Mouse (Mus musculus) megakaryocyte progenitor cell, adult 5-6 weeks (primary cell): ENCODE measurements at regions not wholly inside any gene's neighbourhood (a gene's known extent, or its start where the extent isn't known, plus 50 kb on each side); places are given as distances from the start of the nearest gene placed in this dataset.

Experiments
- ATAC-seq: replicated peaks from 2 replicates; pipeline ENCODE4 v1.8.0; 2016; ENCODE audit warnings: mild to moderate bottlenecking, moderate TSS enrichment, inconsistent platforms; ENCODE audit not compliant: poor library complexity

DNA sequence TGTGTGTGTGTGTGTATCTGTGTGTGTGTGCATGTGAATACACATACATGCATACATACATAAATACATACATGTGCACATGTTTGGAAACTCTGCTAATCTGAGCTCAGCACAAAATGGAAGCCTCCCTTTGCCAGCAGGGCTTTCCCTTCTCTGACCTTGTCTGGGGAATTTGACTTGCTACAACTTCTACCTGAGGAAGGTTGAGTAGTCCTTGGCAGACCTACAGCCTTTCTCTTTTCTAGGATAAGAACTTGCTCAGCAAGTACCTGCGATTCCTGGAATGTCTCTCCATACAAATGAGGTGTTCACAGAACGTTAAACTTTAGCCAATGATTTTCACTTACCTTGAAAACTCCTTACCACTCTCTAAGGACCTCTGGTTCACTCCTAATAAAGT lies 472.7 kb upstream of the Nr2f2 start:
- ATAC-seq: no peak

DNA sequence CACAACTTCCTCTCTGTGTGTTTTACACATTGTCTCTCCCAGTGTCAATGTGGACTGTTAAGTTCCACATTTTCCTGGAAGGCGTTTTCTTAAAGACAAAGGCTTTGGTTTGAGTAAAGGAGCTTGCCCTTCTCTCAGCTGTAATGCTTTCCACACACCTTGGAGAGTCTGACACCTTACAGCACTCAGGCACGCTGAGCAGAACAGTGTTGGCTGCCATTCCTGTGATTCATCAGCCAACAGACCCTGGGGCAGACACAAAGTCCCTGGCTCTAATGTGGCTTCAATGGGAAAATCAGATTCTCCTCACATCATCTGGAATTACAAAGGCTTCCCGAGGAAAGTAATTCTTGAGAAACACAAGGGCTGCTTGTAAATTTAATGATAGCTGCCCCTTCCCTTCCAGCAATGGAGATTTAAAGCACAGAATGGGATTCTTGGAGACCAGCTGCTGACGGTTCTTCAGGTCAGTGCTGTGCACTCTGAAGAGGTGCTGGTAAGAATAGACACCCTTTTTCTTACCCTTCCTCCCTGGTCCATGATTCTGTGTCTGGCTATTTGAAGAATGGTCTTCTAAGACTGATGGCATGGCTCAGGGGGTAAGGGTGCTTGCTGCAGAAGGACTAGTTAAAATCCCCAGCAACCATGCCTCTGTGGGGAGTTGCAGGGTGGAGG lies 468.4 kb upstream of the Nr2f2 start:
- ATAC-seq: no peak

DNA sequence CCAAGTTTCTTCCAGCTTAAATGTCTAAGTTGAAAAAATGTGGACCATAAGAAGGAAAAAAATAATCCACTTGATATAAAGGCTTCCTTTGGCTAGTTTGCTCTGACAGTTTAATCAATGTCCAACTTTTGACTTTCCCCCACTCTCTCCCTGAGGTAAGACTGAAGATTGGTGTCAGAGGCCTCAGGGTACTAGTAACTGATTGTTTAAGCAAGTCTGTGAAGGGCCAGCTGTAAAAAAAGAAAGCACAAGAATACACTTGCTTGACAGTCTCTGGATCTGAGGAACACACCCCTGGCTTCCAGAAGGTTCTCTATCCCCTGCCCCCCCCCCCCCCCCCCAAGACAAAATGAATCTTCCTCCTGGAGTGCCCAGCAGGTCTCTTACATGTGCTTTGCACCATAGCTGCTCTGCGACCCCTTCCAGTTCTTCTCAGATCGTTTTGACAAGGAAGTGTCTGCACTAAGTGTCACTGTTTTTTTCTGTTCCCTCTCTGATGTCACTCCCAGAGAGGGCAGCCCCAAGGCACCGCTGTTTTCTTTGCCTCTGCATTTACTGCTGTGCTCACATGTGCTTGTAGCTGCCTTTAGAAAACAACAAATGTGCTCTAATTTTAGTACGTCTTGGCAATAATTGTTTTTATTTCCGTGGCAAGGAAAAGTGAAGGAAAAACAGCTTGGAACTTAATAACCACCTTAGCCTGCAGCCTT lies 462.1 kb upstream of the Nr2f2 start:
- ATAC-seq: no peak

DNA sequence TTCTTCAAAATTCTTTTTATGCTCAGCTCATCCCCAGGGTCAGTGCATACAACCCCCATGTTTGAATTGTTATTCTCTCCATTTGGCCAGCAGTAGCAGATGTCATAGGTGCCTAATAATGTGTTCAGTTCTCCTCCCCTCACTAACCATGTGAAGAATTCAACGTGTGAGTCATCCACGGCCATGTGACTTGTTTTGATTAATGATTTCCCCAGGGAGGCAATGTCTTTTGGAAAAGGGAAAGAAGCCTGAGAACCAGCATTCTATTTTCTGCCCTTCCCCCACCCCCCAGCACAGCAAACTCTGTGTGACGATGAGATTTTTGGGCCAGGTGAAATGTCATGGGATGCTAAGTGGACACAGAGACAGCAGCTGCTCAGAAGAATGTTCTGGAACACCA lies 459.5 kb upstream of the Nr2f2 start:
- ATAC-seq: no peak

DNA sequence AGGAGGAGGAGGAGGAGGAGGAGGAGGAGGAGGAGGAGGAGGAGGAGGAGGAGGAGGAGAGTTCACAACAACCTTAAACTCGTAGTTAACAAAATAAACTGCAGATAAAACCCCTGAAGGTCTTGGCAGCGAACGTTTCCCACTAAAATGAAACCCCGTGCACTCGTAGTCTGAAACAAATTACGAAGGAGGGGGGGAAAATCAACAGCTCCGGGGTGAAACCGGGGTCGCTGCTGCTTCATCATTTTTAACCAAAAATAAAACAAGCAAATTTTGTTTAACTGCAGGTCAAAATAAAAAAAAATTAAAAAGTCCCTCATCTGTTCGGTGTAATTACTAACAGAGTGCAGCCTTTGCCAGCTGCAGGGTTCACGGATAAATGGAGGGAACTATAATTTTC lies 456.5 kb upstream of the Nr2f2 start:
- no peak for ATAC-seq

DNA sequence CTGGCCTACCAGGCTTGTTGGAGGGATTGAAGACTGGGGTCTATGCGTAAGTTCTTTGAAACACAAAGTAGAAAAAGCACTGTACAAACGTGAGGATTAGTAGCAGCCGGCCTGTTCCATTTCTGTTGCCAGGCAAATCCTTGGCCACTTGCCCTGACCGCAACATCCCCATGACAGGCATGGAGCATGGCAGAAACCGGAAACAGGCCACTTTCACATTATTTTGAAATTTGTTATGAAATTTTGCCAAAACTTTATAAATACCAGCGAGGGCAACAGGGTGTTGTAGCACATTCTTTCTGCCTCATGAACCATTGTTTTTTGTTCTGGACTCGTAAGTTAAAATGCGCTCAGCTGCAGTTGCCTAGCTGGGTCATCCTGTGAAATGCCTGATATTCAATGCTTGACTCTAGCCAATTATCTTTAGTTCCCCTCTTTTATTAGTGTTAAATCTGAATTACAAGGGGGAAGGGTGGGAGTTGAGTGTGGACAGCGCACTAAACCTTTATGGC lies 455.8 kb upstream of the Nr2f2 start:
- ATAC-seq: no peak

DNA sequence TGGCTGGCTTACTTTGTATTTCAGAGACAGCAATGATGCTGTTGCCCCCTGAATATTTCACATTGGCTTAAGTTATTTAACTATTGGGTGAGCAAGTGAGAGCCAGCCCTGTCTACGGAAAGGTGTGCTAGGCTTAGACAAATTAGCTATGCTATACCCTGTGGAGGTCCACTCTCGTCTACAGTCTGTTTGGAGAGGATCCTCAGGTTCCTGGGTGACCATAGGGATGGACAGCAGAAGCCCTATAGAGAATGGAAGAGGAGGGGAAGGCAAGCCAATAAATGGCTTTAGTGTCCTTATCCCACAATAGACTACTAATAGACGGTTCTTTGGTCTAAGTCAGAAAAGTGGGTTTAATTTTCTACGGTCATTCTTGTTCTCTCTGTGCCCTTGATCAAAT lies 455.3 kb upstream of the Nr2f2 start:
- no peak for ATAC-seq

DNA sequence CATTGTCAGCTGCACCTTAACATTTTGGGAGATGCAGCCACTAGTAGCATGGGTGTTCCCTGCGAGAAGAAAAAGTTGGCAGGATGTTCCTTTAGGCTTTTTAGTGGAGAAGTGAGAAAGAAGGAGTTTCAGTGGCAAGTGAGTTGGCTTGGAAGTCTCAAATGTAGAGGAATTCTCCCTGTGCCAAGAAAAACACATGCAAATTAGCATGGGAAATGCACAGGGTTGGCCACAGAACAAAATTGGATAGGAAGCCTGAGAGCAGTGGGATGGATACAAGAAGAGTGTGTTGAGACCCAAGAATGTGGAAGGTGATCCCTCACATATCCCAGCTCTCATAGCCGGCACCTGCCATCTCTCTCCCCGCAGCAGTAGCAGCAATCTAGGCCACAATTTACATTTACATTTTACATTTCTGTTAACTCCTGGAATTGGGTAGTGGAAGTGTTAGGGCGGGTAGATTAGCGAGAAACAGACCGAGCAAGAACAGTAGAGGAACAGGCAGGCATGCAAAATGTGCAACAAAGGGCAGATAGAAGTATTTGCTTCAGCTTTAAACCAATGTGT lies 450.9 kb upstream of the Nr2f2 start:
- no peak for ATAC-seq

DNA sequence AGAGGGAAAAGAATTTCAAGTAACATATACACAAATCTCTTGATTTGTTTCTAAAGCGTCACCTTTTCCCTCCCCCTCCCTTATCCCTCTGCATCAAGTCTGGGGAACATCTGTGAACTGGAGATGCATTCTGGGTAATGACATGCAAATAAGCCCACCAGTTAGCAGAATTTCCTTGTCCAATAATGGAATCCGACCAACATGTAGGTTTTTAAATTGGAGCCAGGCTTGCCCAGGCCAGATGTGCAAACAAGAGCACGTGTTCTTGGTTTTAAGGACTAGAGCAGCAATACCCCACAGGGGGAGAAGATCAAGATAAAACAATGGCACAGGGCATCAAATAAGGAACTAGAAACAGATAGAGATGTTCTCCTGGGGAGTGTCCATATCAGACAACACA lies 447.9 kb upstream of the Nr2f2 start:
- ATAC-seq: no peak

DNA sequence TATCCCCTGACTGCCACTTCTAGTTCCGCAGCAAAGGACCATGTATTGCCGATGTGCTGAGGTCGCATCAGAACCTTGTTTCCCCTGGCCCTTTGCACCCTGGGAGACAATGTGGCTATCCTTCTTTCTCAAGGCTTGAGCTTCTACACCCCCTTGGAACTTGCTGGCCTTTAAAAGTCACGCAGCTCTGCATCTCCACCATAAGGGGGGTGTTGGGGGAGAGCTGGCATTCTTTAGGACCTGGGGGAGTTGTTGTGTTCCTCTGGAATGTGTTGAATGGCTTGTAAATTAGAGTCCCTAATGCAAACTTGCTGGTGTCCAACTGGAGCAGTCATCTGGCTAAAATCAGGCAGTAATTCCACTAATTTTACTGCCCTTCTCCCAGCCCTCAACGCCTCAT lies 446.6 kb upstream of the Nr2f2 start:
- ATAC-seq: no peak

DNA sequence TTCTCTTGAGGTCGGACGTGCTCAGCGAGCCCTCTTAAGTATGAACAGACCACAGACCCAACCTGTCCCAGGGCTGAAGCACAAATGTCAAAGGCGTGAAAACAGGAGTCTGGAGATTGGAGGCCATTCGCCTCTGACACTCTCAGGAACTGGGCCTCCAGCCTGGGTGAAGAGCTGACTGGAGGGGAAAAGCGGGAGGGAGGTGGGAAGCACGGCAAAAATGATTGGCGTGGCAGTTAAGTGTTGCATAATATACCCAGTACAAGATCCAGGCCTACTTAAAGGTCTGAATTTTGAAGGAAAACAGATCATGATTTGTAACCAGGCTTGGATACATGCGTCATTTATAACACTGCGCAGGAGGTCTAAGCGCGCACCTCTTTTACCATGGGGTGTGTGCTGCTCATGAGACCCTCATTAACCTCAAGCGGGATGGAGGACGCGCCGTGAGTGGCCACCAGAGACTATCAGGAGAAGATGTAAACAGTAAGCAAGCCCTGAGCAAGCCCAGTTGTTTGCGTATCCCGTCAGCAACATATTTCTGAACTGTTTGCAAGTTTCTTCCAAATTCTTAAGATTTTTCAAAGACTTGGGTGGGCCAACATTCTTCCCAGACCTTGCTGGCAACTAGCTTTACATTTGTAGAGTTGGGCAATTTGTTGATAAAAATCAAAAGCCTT lies 444.0 kb upstream of the Nr2f2 start:
- ATAC-seq: no peak

DNA sequence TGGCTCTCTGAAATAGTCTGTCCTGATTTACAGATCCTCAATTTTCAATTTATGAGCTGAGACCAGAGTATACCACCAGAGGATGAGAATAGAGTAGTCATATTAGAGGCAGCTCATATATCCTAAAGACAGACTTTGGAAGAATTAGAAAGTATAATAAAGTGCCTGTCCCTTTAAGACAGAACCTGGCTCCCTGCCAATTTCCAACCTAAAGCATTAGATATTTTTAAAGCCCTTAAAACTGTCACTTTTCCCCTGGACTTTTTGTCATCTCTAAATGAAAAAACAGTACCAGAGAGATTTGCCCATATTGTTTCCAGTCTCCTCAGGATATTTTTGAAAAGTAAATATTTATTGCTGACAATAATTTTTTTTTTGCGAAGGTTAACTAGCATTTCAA lies 437.7 kb upstream of the Nr2f2 start:
- no peak for ATAC-seq

DNA sequence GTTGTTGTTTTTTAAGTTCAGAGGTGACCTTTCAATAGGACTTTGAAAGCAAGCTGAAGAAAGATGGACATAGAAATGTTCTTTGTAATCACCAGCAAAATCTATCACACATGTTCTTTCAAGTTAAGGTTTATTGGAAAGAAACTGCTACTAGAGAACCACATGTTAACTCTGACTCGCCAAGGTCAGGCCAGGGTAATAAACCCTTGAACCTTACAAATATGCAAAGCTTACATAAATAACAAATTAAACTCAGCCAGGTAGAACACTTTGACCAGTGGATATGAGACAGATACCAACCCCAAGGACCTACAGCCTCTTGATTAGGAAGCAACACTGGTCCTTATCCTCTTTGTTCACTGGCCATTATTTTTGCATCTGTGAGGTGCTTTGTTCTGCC lies 433.4 kb upstream of the Nr2f2 start:
- ATAC-seq: no peak

DNA sequence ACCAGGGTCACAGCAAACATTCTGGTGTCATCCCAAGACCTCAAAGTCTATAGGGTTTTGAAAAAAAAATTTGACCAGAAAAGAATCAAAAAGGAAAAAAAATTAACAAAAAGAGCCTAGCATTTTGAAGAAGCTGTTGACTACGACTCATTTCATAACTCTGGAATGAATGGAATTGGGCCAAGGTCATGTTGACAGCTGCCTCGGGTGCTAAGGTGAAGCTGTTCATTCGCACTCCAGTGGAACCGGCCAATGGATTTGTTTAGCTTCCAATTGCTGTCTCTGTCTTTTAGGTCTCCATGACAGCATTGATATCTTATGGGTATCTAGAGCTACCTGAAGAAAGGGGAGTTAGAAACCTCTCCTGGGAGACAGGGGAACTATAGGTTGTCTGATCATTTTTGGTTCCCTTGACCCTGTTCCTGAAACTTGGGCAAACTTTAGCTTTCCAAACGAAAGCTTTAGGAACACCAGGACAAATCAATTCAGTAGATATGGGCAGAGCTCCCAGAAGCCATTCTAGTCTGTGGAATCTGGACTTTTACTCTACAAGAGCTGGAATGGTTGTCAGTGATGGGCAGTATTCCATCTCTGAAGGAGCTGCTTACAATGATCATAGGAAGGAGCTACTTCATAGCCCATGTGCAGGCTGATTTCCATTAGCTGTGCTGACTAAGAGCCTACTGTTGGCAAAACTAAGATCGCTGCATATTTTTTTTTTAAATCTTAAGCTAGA lies 432.7 kb upstream of the Nr2f2 start:
- no peak for ATAC-seq

DNA sequence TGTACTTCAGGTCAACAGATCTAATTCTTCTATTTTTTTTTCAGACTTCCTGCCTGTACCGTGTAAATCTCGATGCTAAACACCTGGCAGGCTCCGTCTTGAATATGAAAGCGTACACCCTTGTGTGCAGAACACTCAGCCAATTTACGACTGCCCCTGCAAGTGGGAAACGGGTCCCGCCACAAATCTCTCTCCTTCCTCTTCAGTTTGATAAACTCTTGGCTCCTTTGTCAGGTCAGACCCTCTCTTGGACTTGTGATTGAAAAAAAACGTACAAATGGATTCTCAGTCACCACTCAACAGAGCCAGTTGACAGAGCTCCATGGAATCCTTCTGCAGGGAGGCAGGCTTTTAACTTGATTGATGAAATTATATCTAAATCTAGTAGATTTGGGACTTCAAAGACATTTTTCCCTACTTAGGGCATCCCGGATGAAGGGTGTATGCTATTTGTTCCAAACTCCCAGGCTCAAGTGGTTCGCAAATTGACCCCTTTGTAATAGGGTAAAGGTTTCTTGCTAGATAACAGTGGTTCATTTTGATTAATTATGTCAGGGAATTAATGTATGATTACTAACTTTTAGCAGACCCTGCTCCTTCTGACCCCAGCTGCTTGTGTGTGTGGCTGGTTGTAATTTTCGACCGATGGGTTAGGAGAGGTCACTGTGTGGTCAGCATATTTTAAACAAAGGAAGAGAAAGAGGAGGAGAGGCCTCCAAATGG lies 429.7 kb upstream of the Nr2f2 start:
- ATAC-seq: no peak

DNA sequence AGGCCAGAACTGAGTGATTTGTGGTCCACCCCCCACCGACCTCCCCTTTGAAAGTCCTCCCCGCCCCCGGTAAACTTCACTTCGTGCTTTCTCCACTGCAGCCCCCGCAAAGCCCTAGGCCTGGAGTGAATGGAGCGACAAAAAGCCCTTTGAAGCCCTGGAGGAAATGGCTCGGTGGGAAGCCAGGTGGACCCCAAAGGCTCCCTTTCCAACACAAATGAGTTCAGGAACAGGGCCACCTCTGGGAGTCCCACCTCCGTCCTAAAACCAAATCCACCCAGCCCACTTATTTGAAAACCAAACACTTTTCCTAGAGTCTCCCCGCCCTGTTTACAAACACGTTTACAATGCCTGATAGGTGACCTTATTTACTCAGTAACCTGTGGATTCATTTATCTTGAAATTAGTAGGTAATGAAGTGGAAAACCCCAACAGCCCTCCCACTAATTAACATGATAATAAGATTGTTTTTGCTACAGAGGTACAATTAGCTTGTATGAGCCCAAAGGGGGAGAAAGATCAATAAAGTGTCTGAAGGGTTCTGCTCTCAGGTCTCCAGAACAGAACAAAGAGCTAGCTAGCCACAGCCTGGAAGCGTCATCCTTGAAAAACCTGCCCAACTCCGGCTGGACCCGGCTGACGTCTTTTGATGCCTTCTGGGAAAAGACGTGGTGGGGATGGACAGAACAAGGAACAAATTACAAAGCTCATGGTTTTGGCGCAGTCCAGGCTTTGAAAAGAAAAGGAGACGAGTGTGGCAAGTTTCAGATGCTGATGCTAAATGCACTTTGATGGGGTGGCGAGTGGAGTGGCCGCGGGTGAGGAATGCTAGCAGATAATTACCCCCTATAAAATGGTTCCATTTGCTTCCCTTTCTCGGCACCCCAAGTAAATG lies 422.6 kb upstream of the Nr2f2 start:
- no peak for ATAC-seq

DNA sequence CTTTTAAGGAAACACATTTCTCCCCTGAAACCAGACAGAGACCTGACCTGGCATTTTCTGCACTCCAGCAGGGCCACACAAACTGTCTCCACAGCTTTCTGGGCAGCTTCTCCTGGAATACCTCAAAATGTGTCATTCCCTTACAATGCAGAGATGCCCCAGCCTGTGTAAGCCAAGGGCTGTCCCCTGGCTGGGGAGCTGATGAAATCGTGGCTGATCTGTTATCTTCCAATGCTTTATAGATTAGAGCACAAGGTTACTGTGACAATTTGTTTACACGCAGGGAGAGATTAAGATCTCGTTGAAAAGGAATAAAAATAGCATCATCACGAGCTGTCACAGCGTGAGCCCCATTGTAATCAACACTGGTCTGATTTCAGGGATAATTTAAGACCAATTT lies 421.4 kb upstream of the Nr2f2 start:
- ATAC-seq: no peak

DNA sequence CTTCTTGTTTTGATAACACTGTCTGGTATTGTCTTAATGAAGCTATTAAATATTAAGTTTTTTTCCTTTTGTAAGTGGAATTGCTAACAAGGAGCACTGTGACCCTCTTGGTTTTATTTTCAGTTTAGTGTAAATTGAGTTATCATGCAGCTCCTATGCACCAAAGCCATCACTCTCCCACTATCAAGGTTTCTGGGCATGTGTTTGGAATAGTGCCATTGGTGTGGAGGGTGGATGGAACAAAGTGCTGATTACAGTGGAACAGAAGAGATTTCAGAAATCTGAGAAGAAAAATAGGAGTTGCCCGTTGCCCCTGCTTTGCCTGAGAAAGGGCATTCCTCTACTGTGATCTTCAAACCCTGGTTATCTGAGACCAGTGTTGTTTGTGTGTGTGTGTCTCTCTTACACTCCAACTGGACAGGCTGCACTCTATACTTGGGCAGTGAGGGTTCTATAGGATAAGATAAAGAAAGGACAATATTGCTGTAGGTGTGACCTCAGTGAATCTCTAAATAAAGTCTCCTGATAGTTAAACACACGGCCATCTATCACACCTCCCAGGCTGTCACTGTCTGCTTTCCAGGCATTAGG lies 414.3 kb upstream of the Nr2f2 start:
- ATAC-seq: no peak

DNA sequence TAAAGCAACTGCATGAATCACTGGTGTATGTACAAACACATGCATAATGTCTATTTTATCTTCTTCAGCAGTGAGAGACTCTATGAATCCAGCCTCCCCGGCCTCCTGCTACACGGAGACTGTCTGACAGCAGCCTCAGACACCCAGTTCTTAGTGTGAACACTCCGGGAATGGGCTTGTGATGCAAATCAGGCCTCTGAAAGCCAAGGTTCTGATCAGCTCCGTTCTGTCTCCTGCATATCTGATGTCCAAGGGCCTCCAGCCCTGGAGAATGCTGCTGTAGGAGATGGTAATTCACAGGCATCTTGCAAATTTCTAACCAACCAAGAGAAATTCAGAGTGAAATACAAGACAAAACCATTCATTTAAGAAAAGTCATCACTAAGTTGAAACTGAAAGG lies 411.2 kb upstream of the Nr2f2 start:
- no peak for ATAC-seq
